Mouse (Mus musculus) stomach, embryonic 15.5 days (tissue): ENCODE data around the gene Hist1h2af. TPM values are rescaled to one million over a fixed set of nuclear protein-coding genes. Genes with fewer than 3 reads are reported as not detected.
"Not testable (repeated sequence)": the region's sequence is repeated elsewhere in the genome, so short reads cannot be mapped to it uniquely, and the experiment has no call there.

Source experiments
- ATAC-seq: fragments of 200-750 bp; cut with Nextera tagmentation; 2 replicates; pipeline ENCODE4 v1.8.0; 2017; ENCODE audit warnings: low read depth, moderate number of reproducible peaks, moderate TSS enrichment; ENCODE audit not compliant: insufficient read depth, low FRiP score
- H3K27ac ChIP-seq: fragments of 300-500 bp; sonication (generic); 2 replicates; pipeline ENCODE4 v1.5.1; 2015; ENCODE audit warnings: mild to moderate bottlenecking, inconsistent platforms
- H3K27me3 ChIP-seq: fragments of 300-500 bp; sonication (generic); replicated peaks from 2 replicates; pipeline ENCODE4 v1.6.1; 2015; ENCODE audit warnings: inconsistent platforms
- H3K36me3 ChIP-seq: fragments of 300-500 bp; sonication (generic); 2 replicates; pipeline ENCODE4 v1.6.1; 2015; ENCODE audit warnings: inconsistent platforms
- H3K4me1 ChIP-seq: fragments of 300-500 bp; sonication (generic); 2 replicates; pipeline ENCODE4 v1.6.1; 2015; ENCODE audit warnings: inconsistent platforms
- H3K4me2 ChIP-seq: fragments of 300-500 bp; sonication (generic); 2 replicates; pipeline ENCODE4 v1.6.1; 2015; ENCODE audit warnings: mild to moderate bottlenecking, inconsistent platforms
- H3K4me3 ChIP-seq: fragments of 300-500 bp; sonication (generic); replicated peaks from 2 replicates; pipeline ENCODE4 v1.5.1; 2015; ENCODE audit warnings: inconsistent platforms
- H3K9ac ChIP-seq: fragments of 300-500 bp; sonication (generic); 2 replicates; pipeline ENCODE4 v1.6.1; 2015; ENCODE audit warnings: inconsistent platforms
- H3K9me3 ChIP-seq: fragments of 300-500 bp; sonication (generic); 2 replicates; pipeline ENCODE4 v1.6.1; 2016; ENCODE audit warnings: inconsistent platforms
- WGBS: fragments of 180-500 bp; shearing (Covaris S2); methylation state at CpG from one replicate; pipeline ENCODE4 v1.1.7; 2015; 5-methylcytosine and 5-hydroxymethylcytosine counted together
- polyA plus RNA-seq: library from polyadenylated mRNA; unstranded; fragments of >200 nt; fragmentation: Nextera tagmentation; extraction: Ambion mirVana; gene quantifications from 2 replicates; pipeline ENCODE4 v1.2.1, GENCODE M21; 2015

Gene Hist1h2af
- 4.1 and 13.0 TPM in 2 replicates for polyA plus RNA-seq

DNA sequence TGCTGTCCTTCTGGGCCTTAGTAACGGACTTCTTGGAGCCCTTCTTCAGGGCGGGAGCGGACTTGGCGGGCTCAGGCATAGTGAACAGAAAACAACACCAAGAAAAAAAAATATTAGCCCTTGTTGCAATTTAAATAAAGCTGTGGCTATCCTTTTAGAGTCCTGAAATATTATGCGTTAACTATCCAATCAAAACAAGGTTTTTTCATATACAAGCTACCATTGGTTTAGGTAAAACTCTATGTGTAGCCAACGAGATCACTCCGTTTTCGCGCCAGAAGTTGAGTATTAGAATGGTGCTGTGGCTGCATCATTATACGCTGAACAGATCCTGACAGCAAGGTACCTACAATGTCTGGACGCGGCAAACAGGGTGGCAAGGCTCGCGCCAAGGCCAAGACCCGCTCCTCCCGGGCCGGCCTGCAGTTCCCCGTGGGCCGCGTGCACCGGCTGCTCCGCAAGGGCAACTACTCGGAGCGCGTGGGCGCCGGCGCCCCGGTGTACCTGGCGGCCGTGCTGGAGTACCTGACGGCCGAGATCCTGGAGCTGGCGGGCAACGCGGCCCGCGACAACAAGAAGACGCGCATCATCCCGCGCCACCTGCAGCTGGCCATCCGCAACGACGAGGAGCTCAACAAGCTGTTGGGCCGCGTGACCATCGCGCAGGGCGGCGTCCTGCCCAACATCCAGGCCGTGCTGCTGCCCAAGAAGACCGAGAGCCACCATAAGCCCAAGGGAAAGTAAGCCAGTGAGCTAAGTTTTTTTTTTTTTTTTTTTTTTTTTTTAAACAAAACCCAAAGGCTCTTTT is at the start of gene Hist1h2af:
Gene Hist1h2af, plus strand, starts transcription at position 347 of the 808 bp plus-strand sequence.
- peak; percentile 57 for ATAC-seq
- H3K27ac ChIP-seq, result peak within 1 kb of the TSS; percentile 98
- not testable (repeated sequence) for H3K27me3 ChIP-seq, H3K9me3 ChIP-seq, H3K36me3 ChIP-seq
- peaks cover 21% of the 10 kb centered on the region for H3K4me1 ChIP-seq
- peak within 1 kb of the TSS; percentile 34; the same call in 1 of the 2 replicates for H3K9ac ChIP-seq
- WGBS, result under 1% methylated on average over 32 of the region's 53 CpGs
- H3K4me2 ChIP-seq, result peak within 1 kb of the TSS; percentile 70
- H3K4me3 ChIP-seq, result peak within 1 kb of the TSS; percentile 50

DNA sequence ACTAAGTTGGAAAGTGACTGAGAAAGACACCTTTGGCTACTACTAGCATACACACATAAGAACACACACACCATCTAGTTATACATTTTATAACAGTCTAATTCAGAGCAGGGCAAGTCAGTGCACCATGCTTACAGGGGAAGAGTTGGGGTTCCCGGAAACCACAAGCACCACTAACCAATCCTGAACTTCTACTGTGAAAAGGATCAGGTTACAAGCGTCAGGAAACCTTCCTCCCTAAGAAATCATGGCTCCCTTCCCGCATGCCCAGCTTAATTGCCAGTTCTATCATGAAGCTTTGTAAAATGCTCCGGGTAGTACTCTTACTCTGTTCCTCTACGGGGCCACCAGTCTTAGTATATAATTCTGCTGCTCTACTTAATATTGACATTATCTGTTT is 48.4 kb upstream of the Hist1h2af start:
- H3K4me2 ChIP-seq, result no peak overlapping the region
- no peaks in the 10 kb centered on the region for H3K9me3 ChIP-seq
- H3K4me3 ChIP-seq, result no peak overlapping the region
- H3K27me3 ChIP-seq, result no peaks in the 10 kb centered on the region
- H3K9ac ChIP-seq, result no peak overlapping the region
- no peak overlapping the region for H3K27ac ChIP-seq
- no peaks in the 10 kb centered on the region for H3K36me3 ChIP-seq
- no peaks in the 10 kb centered on the region for H3K4me1 ChIP-seq
- 40% methylated on average over 5 of the region's 5 CpGs for WGBS
- ATAC-seq, result no peak

DNA sequence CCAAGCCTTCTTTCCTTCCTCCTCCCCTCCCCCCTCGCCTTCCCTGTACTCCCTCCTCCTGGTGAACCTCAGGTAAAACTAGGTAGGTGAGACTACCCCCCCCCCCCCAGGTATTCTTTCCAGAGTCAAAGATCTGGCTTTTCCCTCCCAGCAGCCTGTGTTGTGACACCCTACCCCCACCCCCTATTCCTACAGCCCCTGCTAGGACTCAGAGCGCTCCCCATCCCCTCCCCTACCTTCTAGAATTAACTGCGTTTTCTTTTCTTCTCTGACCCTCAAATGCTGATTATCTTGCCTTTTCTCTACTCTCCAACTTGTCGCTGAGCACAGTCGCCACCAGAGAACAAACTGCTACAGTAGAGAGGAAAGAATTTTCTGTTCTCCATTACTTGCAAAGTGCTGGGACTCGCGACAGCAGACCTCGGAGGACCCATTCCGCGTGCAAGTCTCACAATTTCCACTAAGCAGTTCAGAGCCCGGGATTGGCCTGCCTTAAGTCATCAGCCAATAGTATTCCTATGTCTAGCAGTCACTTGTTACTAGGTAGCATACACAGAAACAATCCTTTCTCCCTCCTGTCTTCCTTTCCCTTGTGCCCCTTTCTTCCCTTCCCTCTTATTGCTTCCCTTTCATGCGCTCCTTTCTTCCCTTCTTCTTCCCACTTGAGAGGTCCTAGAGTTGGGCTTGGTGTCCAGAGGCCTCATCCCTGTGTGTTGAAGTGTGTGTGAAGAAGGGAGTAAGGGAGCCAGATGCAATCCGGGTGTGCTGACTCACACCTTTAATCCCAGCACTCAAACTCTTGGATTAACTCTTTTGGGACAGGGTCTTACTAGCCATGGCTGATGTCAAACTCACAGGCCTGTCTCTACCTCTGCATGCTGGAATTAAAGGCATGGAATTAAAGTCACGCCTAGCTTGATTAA is 45.0 kb upstream of the Hist1h2af start, which contains the start of gene Btn2a2:
Gene Btn2a2, minus strand, starts transcription at position 458 of the 923 bp plus-strand sequence.
- Histone ChIP-seq H3K9me3 (no peaks in the 10 kb centered on the region), H3K27ac (no peak within 1 kb of the TSS), H3K9ac (no peak within 1 kb of the TSS), H3K4me1 (no peaks in the 10 kb centered on the region), H3K4me2 (peak within 1 kb of the TSS; percentile 72), H3K4me3 (peak within 1 kb of the TSS; percentile 39), H3K27me3 (no peaks in the 10 kb centered on the region), H3K36me3 (no peaks in the 10 kb centered on the region)
- ATAC-seq, result peak; percentile 94
- 7% methylated on average over 14 of the region's 14 CpGs for WGBS

DNA sequence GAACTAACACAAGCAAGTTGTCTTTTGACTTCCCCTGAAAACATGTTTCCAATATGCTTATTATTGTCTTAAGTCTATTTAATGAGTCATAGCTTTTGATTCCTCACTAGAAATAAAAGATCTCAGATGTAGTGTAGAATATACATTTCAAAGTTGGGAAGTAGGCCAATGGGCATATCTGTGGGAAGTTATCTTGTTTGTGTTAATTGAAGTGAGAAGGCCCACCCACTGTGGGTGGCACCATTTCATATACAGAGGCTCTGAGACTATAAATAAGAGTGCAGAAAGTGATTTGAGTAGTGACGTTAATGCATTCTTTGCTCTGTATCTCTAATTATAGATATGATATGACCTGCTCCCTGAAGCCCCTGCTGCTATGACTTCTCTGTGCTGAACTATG is 42.8 kb upstream of the Hist1h2af start:
- WGBS, result 51% methylated on average over 1 of the region's 1 CpGs
- no peak overlapping the region for H3K9ac ChIP-seq
- H3K9me3 ChIP-seq, result no peaks in the 10 kb centered on the region
- no peaks in the 10 kb centered on the region for H3K4me1 ChIP-seq
- no peak overlapping the region for H3K4me2 ChIP-seq
- H3K36me3 ChIP-seq, result no peaks in the 10 kb centered on the region
- no peak overlapping the region for H3K4me3 ChIP-seq
- no peak for ATAC-seq
- H3K27me3 ChIP-seq, result no peaks in the 10 kb centered on the region
- H3K27ac ChIP-seq, result no peak overlapping the region

DNA sequence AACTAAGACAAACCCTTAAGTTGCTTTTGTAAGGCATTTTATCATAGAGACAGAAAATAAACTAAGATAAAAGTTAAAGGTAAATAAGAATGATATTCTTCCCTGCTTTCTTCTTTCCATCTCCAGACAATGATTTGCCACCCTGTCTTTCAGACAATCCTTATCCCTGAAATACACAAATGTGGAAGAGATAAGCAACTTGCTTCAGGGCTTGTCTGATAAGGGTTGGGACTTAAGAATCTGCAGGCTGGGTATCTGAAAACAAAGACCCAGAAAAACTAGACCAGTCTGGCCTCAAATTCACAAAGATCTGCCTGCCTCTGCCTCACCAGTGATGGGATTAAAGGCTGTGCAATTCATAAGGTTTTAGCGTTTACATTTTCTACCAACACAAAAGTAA is 42.4 kb upstream of the Hist1h2af start:
- Histone ChIP-seq H3K4me3 (no peak overlapping the region), H3K4me1 (no peaks in the 10 kb centered on the region), H3K36me3 (no peaks in the 10 kb centered on the region), H3K9me3 (no peaks in the 10 kb centered on the region), H3K4me2 (no peak overlapping the region), H3K9ac (no peak overlapping the region), H3K27ac (no peak overlapping the region), H3K27me3 (no peaks in the 10 kb centered on the region)
- WGBS, result 16% methylated on average over 1 of the region's 1 CpGs
- ATAC-seq, result no peak

DNA sequence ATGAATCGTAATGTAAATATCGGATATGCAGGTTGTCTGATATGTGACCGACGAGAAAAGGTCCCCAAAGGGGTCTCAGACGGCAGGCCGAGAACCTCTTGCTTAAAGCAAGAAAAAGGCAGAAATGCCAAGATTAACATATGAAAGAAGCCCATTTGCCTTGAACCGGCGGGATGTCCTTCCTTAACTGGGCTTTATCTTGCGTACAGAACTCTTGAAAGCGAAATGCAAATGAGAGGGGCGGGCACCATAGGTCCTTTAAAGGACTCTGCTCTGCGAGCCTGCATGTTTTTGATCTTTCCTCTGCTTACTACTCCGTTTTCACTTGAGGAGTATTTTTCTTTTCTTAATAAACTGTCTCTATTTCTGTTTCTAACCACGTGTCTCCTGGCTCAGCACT is 41.7 kb upstream of the Hist1h2af start:
- H3K4me2 ChIP-seq, result peak overlapping the region; percentile 43
- no peaks in the 10 kb centered on the region for H3K9me3 ChIP-seq
- no peaks in the 10 kb centered on the region for H3K27me3 ChIP-seq
- no peaks in the 10 kb centered on the region for H3K4me1 ChIP-seq
- H3K4me3 ChIP-seq, result peak overlapping the region; percentile 27; the same call in 1 of the 2 replicates
- no peak overlapping the region for H3K27ac ChIP-seq
- H3K9ac ChIP-seq, result no peak overlapping the region
- 13% methylated on average over 14 of the region's 14 CpGs for WGBS
- ATAC-seq, result no peak
- no peaks in the 10 kb centered on the region for H3K36me3 ChIP-seq

DNA sequence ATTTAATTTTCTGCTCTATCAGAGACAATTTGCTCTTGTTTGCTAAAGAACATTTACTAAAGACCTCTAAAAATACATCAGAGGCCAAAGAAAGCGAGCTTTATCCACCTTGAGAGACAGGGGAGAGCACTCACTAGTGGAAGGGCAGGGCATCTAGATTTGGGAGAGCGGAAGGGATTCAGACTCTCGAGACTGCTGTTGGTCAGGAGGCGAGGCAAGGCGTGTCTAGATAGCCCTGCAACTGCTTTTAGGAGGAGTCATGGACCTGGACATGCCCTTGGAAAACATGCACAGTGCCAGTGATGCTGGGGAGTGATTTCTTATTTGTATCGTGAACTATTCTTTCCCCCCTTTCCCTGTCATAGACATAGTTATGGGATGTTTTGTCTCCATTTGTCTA is 38.2 kb upstream of the Hist1h2af start:
- H3K4me2 ChIP-seq, result no peak overlapping the region
- 76% methylated on average over 6 of the region's 6 CpGs for WGBS
- no peaks in the 10 kb centered on the region for H3K4me1 ChIP-seq
- H3K27ac ChIP-seq, result no peak overlapping the region
- H3K9ac ChIP-seq, result no peak overlapping the region
- H3K4me3 ChIP-seq, result no peak overlapping the region
- no peaks in the 10 kb centered on the region for H3K36me3 ChIP-seq
- H3K9me3 ChIP-seq, result no peaks in the 10 kb centered on the region
- H3K27me3 ChIP-seq, result no peaks in the 10 kb centered on the region
- no peak for ATAC-seq

DNA sequence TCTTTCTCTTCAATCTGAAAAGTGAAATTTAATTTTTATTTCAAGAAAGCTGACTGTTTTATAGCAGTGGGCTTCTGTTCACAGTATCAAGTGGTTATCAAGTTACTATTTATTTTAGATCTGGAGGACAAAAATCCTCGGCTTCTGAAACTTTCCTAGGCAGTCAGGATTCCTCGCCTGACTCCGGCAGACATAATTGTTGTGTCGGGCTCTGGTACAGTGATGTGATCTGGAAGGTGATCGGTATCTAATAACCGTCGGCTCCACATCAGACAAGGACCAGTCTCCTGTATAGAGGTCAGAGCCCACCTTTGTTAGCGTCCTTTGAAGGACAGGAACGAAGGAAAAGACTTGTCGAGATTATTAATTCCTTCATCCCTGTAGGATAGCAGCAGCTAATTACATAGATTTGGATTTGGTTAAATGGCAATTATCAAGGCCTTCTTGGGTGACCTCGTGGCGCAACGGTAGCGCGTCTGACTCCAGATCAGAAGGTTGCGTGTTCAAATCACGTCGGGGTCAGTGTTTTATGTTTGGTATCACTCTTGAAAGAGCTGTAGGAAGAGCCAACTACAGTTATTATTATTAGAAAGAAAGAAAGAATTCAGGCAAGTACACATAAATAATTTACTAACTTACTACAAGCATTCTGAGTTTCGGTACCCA is 35.9 kb upstream of the Hist1h2af start:
- Histone ChIP-seq H3K4me2 (peak overlapping the region; percentile 55), H3K9me3 (no peaks in the 10 kb centered on the region), H3K4me1 (no peaks in the 10 kb centered on the region), H3K27ac (no peak overlapping the region), H3K27me3 (no peaks in the 10 kb centered on the region), H3K4me3 (peak overlapping the region; percentile 28), H3K36me3 (no peaks in the 10 kb centered on the region), H3K9ac (no peak overlapping the region)
- 11% methylated on average over 19 of the region's 19 CpGs for WGBS
- ATAC-seq, result no peak; the same call in 1 of the 2 replicates

DNA sequence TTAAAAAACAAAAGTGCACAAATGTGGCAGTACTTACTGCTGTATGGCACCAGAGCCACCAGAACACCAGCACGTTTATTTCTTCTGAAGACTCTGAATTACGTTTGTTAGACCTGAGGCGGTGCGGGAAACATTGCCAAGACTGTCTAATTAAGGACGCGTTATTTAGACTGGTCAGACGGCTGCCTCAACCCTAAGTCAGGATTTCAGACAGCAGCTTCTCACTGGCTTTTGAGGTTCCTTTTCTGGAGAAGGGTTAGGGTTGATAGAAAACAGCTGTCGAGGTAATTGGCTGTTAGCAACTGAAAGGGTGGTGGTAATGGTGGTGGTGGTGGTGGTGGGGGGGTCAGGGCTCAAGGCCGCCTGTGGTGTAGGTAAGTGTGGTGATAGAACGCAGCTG is 35.1 kb upstream of the Hist1h2af start:
- Histone ChIP-seq H3K36me3 (no peaks in the 10 kb centered on the region), H3K4me3 (peak overlapping the region; percentile 28), H3K4me2 (peak overlapping the region; percentile 55), H3K9me3 (no peaks in the 10 kb centered on the region), H3K9ac (no peak overlapping the region), H3K27ac (no peak overlapping the region), H3K27me3 (no peaks in the 10 kb centered on the region), H3K4me1 (no peaks in the 10 kb centered on the region)
- ATAC-seq, result no peak
- 4% methylated on average over 10 of the region's 10 CpGs for WGBS

DNA sequence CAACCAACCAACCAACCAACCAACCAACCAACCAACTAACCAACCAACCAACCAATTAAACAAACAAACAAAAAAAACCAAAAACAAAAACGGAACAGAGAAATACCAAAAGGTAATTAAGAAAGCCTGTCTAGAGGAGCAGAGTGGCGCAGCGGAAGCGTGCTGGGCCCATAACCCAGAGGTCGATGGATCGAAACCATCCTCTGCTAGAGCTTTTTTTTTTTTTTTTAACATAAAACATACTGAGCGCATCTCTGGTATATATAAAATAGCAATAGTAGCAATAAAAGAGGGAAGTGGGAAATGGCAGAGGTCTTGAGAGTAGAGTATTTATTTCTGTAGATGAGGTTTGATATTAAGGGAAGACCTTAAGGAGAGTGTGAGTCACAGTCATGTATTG is 33.8 kb upstream of the Hist1h2af start:
- Histone ChIP-seq H3K27me3 (no peaks in the 10 kb centered on the region), H3K4me2 (no peak overlapping the region), H3K36me3 (no peaks in the 10 kb centered on the region), H3K9me3 (no peaks in the 10 kb centered on the region), H3K27ac (no peak overlapping the region), H3K9ac (no peak overlapping the region), H3K4me3 (no peak overlapping the region), H3K4me1 (no peaks in the 10 kb centered on the region)
- ATAC-seq, result no peak
- 27% methylated on average over 7 of the region's 7 CpGs for WGBS

DNA sequence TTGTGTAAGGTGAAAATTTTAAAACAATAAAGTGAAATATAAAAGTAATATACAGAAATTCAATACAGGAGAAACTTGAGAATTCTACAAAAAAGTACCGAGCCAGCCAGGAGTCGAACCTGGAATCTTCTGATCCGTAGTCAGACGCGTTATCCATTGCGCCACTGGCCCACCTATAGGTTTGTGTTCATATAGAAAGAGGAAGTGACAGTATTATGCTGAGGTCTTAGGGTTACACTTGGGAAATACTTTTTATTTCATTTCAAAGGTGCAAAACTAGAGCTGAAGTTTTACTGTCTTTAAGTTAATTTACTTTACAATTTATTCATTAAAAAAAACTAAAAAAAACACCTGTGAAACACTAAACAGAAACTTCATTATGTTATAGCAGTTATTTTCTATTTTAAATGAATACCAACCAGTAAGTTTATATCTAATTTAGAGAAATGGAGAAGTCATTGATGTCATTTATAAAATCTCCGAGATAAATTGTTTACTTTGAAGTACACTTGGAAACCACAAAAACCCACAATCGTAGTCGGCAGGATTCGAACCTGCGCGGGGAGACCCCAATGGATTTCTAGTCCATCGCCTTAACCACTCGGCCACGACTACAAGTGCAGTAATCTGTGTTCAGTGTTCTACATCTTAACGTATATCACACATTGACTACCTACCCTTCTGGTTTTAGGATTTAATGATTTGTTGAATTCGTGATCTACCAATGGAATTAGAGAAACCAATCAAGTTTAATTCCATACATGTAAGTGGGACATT is 33.1 kb upstream of the Hist1h2af start:
- peak overlapping the region; percentile 13; the same call in 1 of the 2 replicates for H3K4me2 ChIP-seq
- ATAC-seq, result peak; percentile 63; the same call in 1 of the 2 replicates
- no peaks in the 10 kb centered on the region for H3K27me3 ChIP-seq
- no peak overlapping the region for H3K9ac ChIP-seq
- H3K9me3 ChIP-seq, result no peaks in the 10 kb centered on the region
- WGBS, result 6% methylated on average over 17 of the region's 17 CpGs
- no peak overlapping the region for H3K27ac ChIP-seq
- no peaks in the 10 kb centered on the region for H3K36me3 ChIP-seq
- no peak overlapping the region for H3K4me3 ChIP-seq
- peaks cover under 1% of the 10 kb centered on the region; the same call in 1 of the 2 replicates for H3K4me1 ChIP-seq
